Mouse (Mus musculus) c-Kit-positive CD71-positive TER-119-positive erythroid progenitor cells, embryonic 14.5 days (primary cell): ENCODE data around the gene Farp2.
A peak's percentile ranks its signal among the peaks of the same experiment; 100 is the strongest.

ENCODE experiments used
- DNase-seq: peaks from one replicate; pipeline ENCODE4 v3.0.0-alpha.2; 2013; ENCODE audit warnings: low spot score

The Farp2 gene

GRCm38 (mm10) chr1:93563224-93563623 lies 51.3 kb downstream of the Farp2 start:
- no peak for DNase-seq

GRCm38 (mm10) chr1:93563649-93564048 lies 51.8 kb downstream of the Farp2 start:
- DNase-seq, result no peak

GRCm38 (mm10) chr1:93564781-93565180 lies 52.9 kb downstream of the Farp2 start:
- no peak for DNase-seq

GRCm38 (mm10) chr1:93567013-93567412 lies 55.1 kb downstream of the Farp2 start:
- no peak for DNase-seq

GRCm38 (mm10) chr1:93567717-93568497 lies 56.0 kb downstream of the Farp2 start:
- DNase-seq, result no peak

- no peak for DNase-seq
Measured at GRCm38 (mm10) chr1:93577066-93577465, 65.2 kb downstream of the Farp2 start.

- DNase-seq, result no peak
Measured at GRCm38 (mm10) chr1:93577861-93578260, 66.0 kb downstream of the Farp2 start.

- DNase-seq, result no peak
Measured at GRCm38 (mm10) chr1:93581545-93581944, 69.7 kb downstream of the Farp2 start.

GRCm38 (mm10) chr1:93588346-93588745 lies 76.5 kb downstream of the Farp2 start:
- no peak for DNase-seq

- no peak for DNase-seq
Measured at GRCm38 (mm10) chr1:93593960-93594359, 82.1 kb downstream of the Farp2 start.

GRCm38 (mm10) chr1:93595916-93596315 lies 84.0 kb downstream of the Farp2 start:
- DNase-seq, result no peak

GRCm38 (mm10) chr1:93602911-93603310 lies 91.0 kb downstream of the Farp2 start:
- DNase-seq, result no peak

- DNase-seq, result no peak
Measured at GRCm38 (mm10) chr1:93603921-93604320, 92.0 kb downstream of the Farp2 start.

- DNase-seq, result no peak
Measured at GRCm38 (mm10) chr1:93607090-93608083, 95.5 kb downstream of the Farp2 start.

GRCm38 (mm10) chr1:93608696-93609245 lies 96.9 kb downstream of the Farp2 start:
- no peak for DNase-seq

GRCm38 (mm10) chr1:93609762-93610161 lies 97.9 kb downstream of the Farp2 start:
- no peak for DNase-seq

GRCm38 (mm10) chr1:93618059-93618748 lies 106.3 kb downstream of the Farp2 start:
- DNase-seq, result no peak

- DNase-seq, result peak; percentile 14
Measured at GRCm38 (mm10) chr1:93618948-93619347, 107.1 kb downstream of the Farp2 start.

GRCm38 (mm10) chr1:93624502-93624901 lies 112.6 kb downstream of the Farp2 start:
- DNase-seq, result no peak

GRCm38 (mm10) chr1:93630796-93631195 lies 118.9 kb downstream of the Farp2 start:
- DNase-seq, result peak; percentile 45

GRCm38 (mm10) chr1:93632723-93633122 lies 120.8 kb downstream of the Farp2 start:
- DNase-seq, result no peak

GRCm38 (mm10) chr1:93634481-93634891 lies 122.6 kb downstream of the Farp2 start:
- peak; percentile 17 for DNase-seq
